Mouse (Mus musculus): ENCODE data around the gene Bod1l.

Bod1l gene

GRCm38 (mm10) chr5:41805085-41805484 lies 39.0 kb downstream of the Bod1l start:
- in situ Hi-C loops (cut with MboI, MseI): loop anchor here in 1 of 2 experiments (10.0 kb wide), 1 partner anchor 940 kb away; no protein-coding TSS in a partner anchor

GRCm38 (mm10) chr5:41804643-41805042 lies 39.5 kb downstream of the Bod1l start:
- in situ Hi-C loops (cut with MboI, MseI): loop anchor here in 1 of 2 experiments (10.0 kb wide), 1 partner anchor 940 kb away; no protein-coding TSS in a partner anchor

GRCm38 (mm10) chr5:41801622-41802021 lies 42.5 kb downstream of the Bod1l start:
- in situ Hi-C loops (cut with MboI, MseI): loop anchor here in 1 of 2 experiments (10.0 kb wide), 1 partner anchor 937 kb away; no protein-coding TSS in a partner anchor

GRCm38 (mm10) chr5:41794434-41794833 lies 49.7 kb downstream of the Bod1l start:
- in situ Hi-C loops (cut with MboI, MseI): no loop called here

GRCm38 (mm10) chr5:41790517-41790916 lies 53.6 kb downstream of the Bod1l start:
- in situ Hi-C loops (cut with MboI, MseI): no loop called here

- in situ Hi-C loops (cut with MboI, MseI): no loop called here
Measured at GRCm38 (mm10) chr5:41788877-41789276, 55.2 kb downstream of the Bod1l start.

GRCm38 (mm10) chr5:41781890-41782289 lies 62.2 kb downstream of the Bod1l start:
- in situ Hi-C loops (cut with MboI, MseI): no loop called here

GRCm38 (mm10) chr5:41780026-41780425 lies 64.1 kb downstream of the Bod1l start:
- in situ Hi-C loops (cut with MboI, MseI): no loop called here

- in situ Hi-C loops (cut with MboI, MseI): no loop called here
Measured at GRCm38 (mm10) chr5:41775728-41776127, 68.4 kb downstream of the Bod1l start.

GRCm38 (mm10) chr5:41775273-41775672 lies 68.8 kb downstream of the Bod1l start:
- in situ Hi-C loops (cut with MboI, MseI): no loop called here

GRCm38 (mm10) chr5:41768382-41769040 lies 75.6 kb downstream of the Bod1l start:
- in situ Hi-C loops (cut with MboI, MseI): loop anchor here (5.0 to 25.0 kb wide), 5 partner anchors 646 to 1531 kb away; no protein-coding TSS in a partner anchor

GRCm38 (mm10) chr5:41767296-41768200 lies 76.6 kb downstream of the Bod1l start:
- in situ Hi-C loops (cut with MboI, MseI): loop anchor here (5.0 to 25.0 kb wide), 5 partner anchors 645 to 1530 kb away; no protein-coding TSS in a partner anchor

GRCm38 (mm10) chr5:41766406-41767010 lies 77.6 kb downstream of the Bod1l start:
- in situ Hi-C loops (cut with MboI, MseI): loop anchor here (5.0 to 25.0 kb wide), 5 partner anchors 644 to 1529 kb away; no protein-coding TSS in a partner anchor

GRCm38 (mm10) chr5:41765626-41766405 lies 78.3 kb downstream of the Bod1l start:
- in situ Hi-C loops (cut with MboI, MseI): loop anchor here (5.0 to 25.0 kb wide), 5 partner anchors 644 to 1529 kb away; no protein-coding TSS in a partner anchor

GRCm38 (mm10) chr5:41763731-41764721 lies 80.1 kb downstream of the Bod1l start, which contains the start of gene Nkx3-2:
Gene Nkx3-2 (minus strand): TSS chr5:41764501.
- in situ Hi-C loops (cut with MboI, MseI): loop anchor here (5.0 to 25.0 kb wide), 4 partner anchors 637 to 1527 kb away; no protein-coding TSS in a partner anchor

GRCm38 (mm10) chr5:41762947-41763730 lies 81.0 kb downstream of the Bod1l start:
- in situ Hi-C loops (cut with MboI, MseI): loop anchor here (5.0 to 25.0 kb wide), 4 partner anchors 636 to 1526 kb away; no protein-coding TSS in a partner anchor

GRCm38 (mm10) chr5:41762141-41762946 lies 81.8 kb downstream of the Bod1l start:
- in situ Hi-C loops (cut with MboI, MseI): loop anchor here (5.0 to 25.0 kb wide), 4 partner anchors 635 to 1525 kb away; no protein-coding TSS in a partner anchor
